Mouse (Mus musculus) midbrain, embryonic 15.5 days (tissue): ENCODE data around the gene Icam5. TPM values are rescaled to one million over a fixed set of nuclear protein-coding genes. Genes with fewer than 3 reads are reported as not detected.
A peak's percentile ranks its signal among the peaks of the same experiment; 100 is the strongest.

Experiments used
- ATAC-seq: fragments of 200-750 bp; cut with Nextera tagmentation; replicated peaks from 2 replicates; pipeline ENCODE4 v1.8.0; 2017; ENCODE audit warnings: moderate TSS enrichment
- H3K27ac ChIP-seq: fragments of 300-500 bp; sonication (generic); 2 replicates; pipeline ENCODE4 v1.5.1; 2015; ENCODE audit warnings: mild to moderate bottlenecking, inconsistent platforms
- H3K27me3 ChIP-seq: fragments of 300-500 bp; sonication (generic); replicated peaks from 2 replicates; pipeline ENCODE4 v1.6.1; 2015; ENCODE audit warnings: inconsistent platforms
- H3K36me3 ChIP-seq: fragments of 300-500 bp; sonication (generic); replicated peaks from 2 replicates; pipeline ENCODE4 v1.6.1; 2015; ENCODE audit warnings: inconsistent platforms
- H3K4me1 ChIP-seq: fragments of 300-500 bp; sonication (generic); 2 replicates; pipeline ENCODE4 v1.6.1; 2015; ENCODE audit warnings: inconsistent platforms
- H3K4me2 ChIP-seq: fragments of 300-500 bp; sonication (generic); 2 replicates; pipeline ENCODE4 v1.6.1; 2015; ENCODE audit warnings: inconsistent platforms, mild to moderate bottlenecking, moderate library complexity
- H3K4me3 ChIP-seq: fragments of 300-500 bp; sonication (generic); 2 replicates; pipeline ENCODE4 v1.5.1; 2015; ENCODE audit warnings: mild to moderate bottlenecking, inconsistent platforms
- H3K9ac ChIP-seq: fragments of 300-500 bp; sonication (generic); 2 replicates; pipeline ENCODE4 v1.6.1; 2015; ENCODE audit warnings: mild to moderate bottlenecking, inconsistent platforms
- H3K9me3 ChIP-seq: fragments of 300-500 bp; sonication (generic); 2 replicates; pipeline ENCODE4 v1.6.1; 2016; ENCODE audit warnings: inconsistent platforms
- WGBS: fragments of 180-500 bp; shearing (Covaris S2); methylation state at CpG from one replicate; pipeline ENCODE4 v1.1.7; 2015; ENCODE audit warnings: mixed read lengths; 5-methylcytosine and 5-hydroxymethylcytosine counted together
- polyA plus RNA-seq: library from polyadenylated mRNA; unstranded; fragments of >200 nt; fragmentation: Nextera tagmentation; extraction: Ambion mirVana; gene quantifications from 2 replicates; pipeline ENCODE4 v1.2.1, GENCODE M21; 2015

The Icam5 gene
- polyA plus RNA-seq, 1 experiment from 2014 or later, result 1.8 TPM

- Histone ChIP-seq H3K36me3 (no peaks in the 10 kb centered on the region), H3K4me2 (peak within 1 kb of the TSS; percentile 34), H3K27me3 (peaks cover 67% of the 10 kb centered on the region), H3K27ac (no peak within 1 kb of the TSS), H3K4me1 (peaks cover 47% of the 10 kb centered on the region), H3K9me3 (no peaks in the 10 kb centered on the region), H3K4me3 (0 out of 2 replicates have a peak within 1 kb of the TSS, but pooled peaks have one; percentile 7), H3K9ac (no peak within 1 kb of the TSS)
- peak; percentile 9; the same call in 1 of the 2 replicates for ATAC-seq
- WGBS, result 3% methylated on average over 37 of the region's 37 CpGs
Observed at GRCm38 (mm10) chr9:21029291-21030054, 2.4 kb upstream of the Icam5 start, which contains the start of gene Icam4. Icam4 (plus strand) TSS chr9:21029373.

- 0 out of 2 replicates have a peak overlapping the region, but pooled peaks have one; percentile 59 for H3K4me3 ChIP-seq
- peaks cover 73% of the 10 kb centered on the region for H3K27me3 ChIP-seq
- no peaks in the 10 kb centered on the region for H3K36me3 ChIP-seq
- no peaks in the 10 kb centered on the region for H3K9me3 ChIP-seq
- 17% methylated on average over 22 of the region's 22 CpGs for WGBS
- H3K27ac ChIP-seq, result no peak overlapping the region
- ATAC-seq, result no peak
- peaks cover 47% of the 10 kb centered on the region for H3K4me1 ChIP-seq
- H3K4me2 ChIP-seq, result peak overlapping the region; percentile 98; the same call in 1 of the 2 replicates
- no peak overlapping the region for H3K9ac ChIP-seq
Observed at GRCm38 (mm10) chr9:21030055-21030600, 1.7 kb upstream of the Icam5 start.

GRCm38 (mm10) chr9:21030781-21031250, 1.1 kb upstream of the Icam5 start:
- H3K27ac ChIP-seq, result 0 out of 2 replicates have a peak overlapping the region, but pooled peaks have one; percentile 39
- no peaks in the 10 kb centered on the region for H3K36me3 ChIP-seq
- peak overlapping the region; percentile 63; the same call in 1 of the 2 replicates for H3K9ac ChIP-seq
- peaks cover 54% of the 10 kb centered on the region for H3K4me1 ChIP-seq
- peak overlapping the region; percentile 59 for H3K4me3 ChIP-seq
- H3K27me3 ChIP-seq, result peaks cover 76% of the 10 kb centered on the region
- peak; percentile 61 for ATAC-seq
- WGBS, result 0% methylated on average over 13 of the region's 13 CpGs
- peak overlapping the region; percentile 98 for H3K4me2 ChIP-seq
- no peaks in the 10 kb centered on the region for H3K9me3 ChIP-seq

DNA sequence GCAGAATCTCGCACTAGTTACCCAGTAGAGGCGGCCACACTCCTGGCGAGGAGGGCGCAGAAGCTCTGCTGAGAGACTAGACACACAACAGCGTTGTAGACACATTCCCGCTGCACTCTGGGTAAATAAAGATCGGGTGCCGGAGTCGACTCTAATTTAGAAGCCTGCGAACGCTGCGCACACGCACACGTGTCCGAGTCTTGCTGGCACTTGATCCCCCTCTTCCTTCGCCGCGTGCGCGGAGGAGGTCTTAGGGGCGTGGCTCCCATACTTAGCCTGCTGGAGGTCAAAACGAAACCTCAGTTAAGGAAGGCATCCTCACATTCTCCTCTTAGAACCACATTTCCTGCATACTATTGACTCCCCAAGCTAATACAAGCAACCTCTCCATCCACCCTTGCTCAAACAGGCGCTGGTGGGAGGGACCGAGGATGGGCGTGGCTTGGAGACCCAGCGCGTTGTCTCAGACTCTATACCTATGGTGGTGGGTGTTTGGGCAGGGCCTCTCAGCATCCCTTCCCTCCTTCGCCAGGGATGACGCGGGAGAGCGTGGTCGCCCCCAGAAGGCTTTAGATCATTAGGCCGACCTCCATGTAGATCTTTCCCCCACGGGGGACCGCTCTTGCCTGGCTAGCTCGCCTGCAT, 500 bp upstream of the Icam5 start:
- Histone ChIP-seq H3K4me1 (peaks cover 59% of the 10 kb centered on the region), H3K9me3 (no peaks in the 10 kb centered on the region), H3K9ac (peak overlapping the region; percentile 63), H3K4me2 (peak overlapping the region; percentile 98), H3K36me3 (no peaks in the 10 kb centered on the region), H3K27me3 (peaks cover 82% of the 10 kb centered on the region), H3K27ac (0 out of 2 replicates have a peak overlapping the region, but pooled peaks have one; percentile 39), H3K4me3 (peak overlapping the region; percentile 59)
- under 1% methylated on average over 36 of the region's 36 CpGs for WGBS
- peak; percentile 72 for ATAC-seq

GRCm38 (mm10) chr9:21032491-21032890, 618 bp downstream of the Icam5 start:
- H3K36me3 ChIP-seq, result no peaks in the 10 kb centered on the region
- peak overlapping the region; percentile 63 for H3K9ac ChIP-seq
- no peak for ATAC-seq
- H3K27me3 ChIP-seq, result peaks cover 90% of the 10 kb centered on the region
- H3K4me1 ChIP-seq, result peaks cover 70% of the 10 kb centered on the region
- 3% methylated on average over 7 of the region's 7 CpGs for WGBS
- H3K4me3 ChIP-seq, result peak overlapping the region; percentile 59
- H3K9me3 ChIP-seq, result no peaks in the 10 kb centered on the region
- no peak overlapping the region for H3K27ac ChIP-seq
- H3K4me2 ChIP-seq, result peak overlapping the region; percentile 98

- no peak for ATAC-seq
- under 1% methylated on average over 34 of the region's 34 CpGs for WGBS
- peaks cover 74% of the 10 kb centered on the region for H3K4me1 ChIP-seq
- H3K27me3 ChIP-seq, result peaks cover 90% of the 10 kb centered on the region
- H3K9me3 ChIP-seq, result no peaks in the 10 kb centered on the region
- peak overlapping the region; percentile 59 for H3K4me3 ChIP-seq
- peak overlapping the region; percentile 98 for H3K4me2 ChIP-seq
- no peak overlapping the region for H3K27ac ChIP-seq
- H3K9ac ChIP-seq, result no peak overlapping the region
- H3K36me3 ChIP-seq, result no peaks in the 10 kb centered on the region
Observed at GRCm38 (mm10) chr9:21033136-21033535, 1.3 kb downstream of the Icam5 start.

- H3K4me3 ChIP-seq, result no peak overlapping the region
- H3K9ac ChIP-seq, result no peak overlapping the region
- no peaks in the 10 kb centered on the region for H3K9me3 ChIP-seq
- H3K27ac ChIP-seq, result no peak overlapping the region
- H3K4me2 ChIP-seq, result peak overlapping the region; percentile 87; the same call in 1 of the 2 replicates
- no peak for ATAC-seq
- WGBS, result 6% methylated on average over 17 of the region's 17 CpGs
- no peaks in the 10 kb centered on the region for H3K36me3 ChIP-seq
- H3K27me3 ChIP-seq, result peaks cover 90% of the 10 kb centered on the region
- H3K4me1 ChIP-seq, result peaks cover 75% of the 10 kb centered on the region
Observed at GRCm38 (mm10) chr9:21034481-21035085, 2.7 kb downstream of the Icam5 start.

GRCm38 (mm10) chr9:21035586-21035985, 3.7 kb downstream of the Icam5 start:
- no peaks in the 10 kb centered on the region for H3K9me3 ChIP-seq
- peak overlapping the region; percentile 87 for H3K4me2 ChIP-seq
- H3K36me3 ChIP-seq, result no peaks in the 10 kb centered on the region
- H3K27me3 ChIP-seq, result peaks cover 90% of the 10 kb centered on the region
- peak overlapping the region; percentile 6; the same call in 1 of the 2 replicates for H3K4me3 ChIP-seq
- H3K4me1 ChIP-seq, result peaks cover 65% of the 10 kb centered on the region
- H3K27ac ChIP-seq, result no peak overlapping the region
- 17% methylated on average over 9 of the region's 9 CpGs for WGBS
- no peak for ATAC-seq
- H3K9ac ChIP-seq, result no peak overlapping the region

GRCm38 (mm10) chr9:21036161-21036560, 4.3 kb downstream of the Icam5 start:
- Histone ChIP-seq H3K27ac (no peak overlapping the region), H3K4me3 (peak overlapping the region; percentile 57), H3K4me2 (peak overlapping the region; percentile 87), H3K27me3 (peaks cover 89% of the 10 kb centered on the region), H3K4me1 (peaks cover 59% of the 10 kb centered on the region), H3K36me3 (no peaks in the 10 kb centered on the region), H3K9me3 (no peaks in the 10 kb centered on the region), H3K9ac (no peak overlapping the region)
- ATAC-seq, result no peak
- 8% methylated on average over 20 of the region's 20 CpGs for WGBS

GRCm38 (mm10) chr9:21036666-21037065, 4.8 kb downstream of the Icam5 start:
- 5% methylated on average over 22 of the region's 22 CpGs for WGBS
- Histone ChIP-seq H3K27me3 (peaks cover 86% of the 10 kb centered on the region), H3K4me3 (peak overlapping the region; percentile 57), H3K9me3 (no peaks in the 10 kb centered on the region), H3K4me1 (peaks cover 54% of the 10 kb centered on the region), H3K36me3 (no peaks in the 10 kb centered on the region), H3K27ac (no peak overlapping the region), H3K9ac (no peak overlapping the region; the same call in 1 of the 2 replicates), H3K4me2 (peak overlapping the region; percentile 87)
- 0 out of 2 replicates have a peak, but pooled peaks have one; percentile 10 for ATAC-seq

GRCm38 (mm10) chr9:21037481-21037891, 5.6 kb downstream of the Icam5 start:
- Histone ChIP-seq H3K4me2 (peak overlapping the region; percentile 87), H3K27me3 (peaks cover 79% of the 10 kb centered on the region), H3K27ac (no peak overlapping the region), H3K36me3 (no peaks in the 10 kb centered on the region), H3K9me3 (no peaks in the 10 kb centered on the region), H3K9ac (peak overlapping the region; percentile 69), H3K4me1 (peaks cover 46% of the 10 kb centered on the region), H3K4me3 (peak overlapping the region; percentile 57)
- ATAC-seq, result peak; percentile 87
- WGBS, result 1% methylated on average over 31 of the region's 31 CpGs
